Mouse (Mus musculus): Measurements from ENCODE around the gene Lrch3. TPM values are rescaled to one million over a fixed set of nuclear protein-coding genes. Genes with fewer than 3 reads are reported as not detected.
A peak's percentile ranks its signal among the peaks of the same experiment; 100 is the strongest.

Lrch3 gene
- polyA plus RNA-seq, 1 experiment from 2014 or later: 47.3 TPM

- no peaks in the 10 kb centered on the region for H3K27me3 ChIP-seq
- no peaks in the 10 kb centered on the region for H3K9me3 ChIP-seq
- H3K36me3 ChIP-seq: peaks cover 12% of the 10 kb centered on the region
- H3K9ac ChIP-seq: no peak overlapping the region
- no peak overlapping the region for H3K27ac ChIP-seq
- WGBS: 87% methylated on average over 2 of the region's 2 CpGs
- ATAC-seq (ENCODE audit: low FRiP score): no peak
- no peaks in the 10 kb centered on the region for H3K4me1 ChIP-seq (replicated peaks)
- no peak overlapping the region for H3K4me3 ChIP-seq
- no peak overlapping the region for H3K4me2 ChIP-seq
These were observed 37.2 kb downstream of the Lrch3 start for GRCm38 (mm10) chr16:32951074-32951473.

GRCm38 (mm10) chr16:32953806-32954205 lies 39.9 kb downstream of the Lrch3 start:
- ATAC-seq (ENCODE audit: low FRiP score): no peak
- H3K27me3 ChIP-seq: no peaks in the 10 kb centered on the region
- no peaks in the 10 kb centered on the region for H3K4me1 ChIP-seq (replicated peaks)
- no peak overlapping the region for H3K27ac ChIP-seq
- no peak overlapping the region for H3K4me3 ChIP-seq
- H3K9me3 ChIP-seq: no peaks in the 10 kb centered on the region
- H3K36me3 ChIP-seq: peaks cover 12% of the 10 kb centered on the region
- H3K4me2 ChIP-seq: no peak overlapping the region
- H3K9ac ChIP-seq: no peak overlapping the region
- WGBS: 84% methylated on average over 5 of the region's 5 CpGs

- WGBS: 75% methylated on average over 6 of the region's 6 CpGs
- ATAC-seq (ENCODE audit: low FRiP score): no peak
These were observed 40.4 kb downstream of the Lrch3 start for GRCm38 (mm10) chr16:32954304-32954703.

GRCm38 (mm10) chr16:32956889-32957288 lies 43.0 kb downstream of the Lrch3 start:
- Histone ChIP-seq H3K27me3 (no peaks in the 10 kb centered on the region), H3K4me1 (replicated peaks) (no peaks in the 10 kb centered on the region), H3K36me3 (peaks cover 32% of the 10 kb centered on the region), H3K27ac (0 out of 2 replicates have a peak overlapping the region, but pooled peaks have one; percentile 18), H3K4me3 (no peak overlapping the region), H3K9me3 (no peaks in the 10 kb centered on the region), H3K9ac (no peak overlapping the region), H3K4me2 (no peak overlapping the region)
- ATAC-seq (ENCODE audit: low FRiP score): no peak
- WGBS: 62% methylated on average over 5 of the region's 5 CpGs

More at GRCm38 (mm10) chr16:32954304-32954703, 40.4 kb downstream of the Lrch3 start:
- no peak overlapping the region for H3K4me2 ChIP-seq
- no peaks in the 10 kb centered on the region for H3K4me1 ChIP-seq (replicated peaks)
- H3K9me3 ChIP-seq: no peaks in the 10 kb centered on the region
- no peak overlapping the region for H3K27ac ChIP-seq
- peaks cover 14% of the 10 kb centered on the region for H3K36me3 ChIP-seq
- H3K4me3 ChIP-seq: no peak overlapping the region
- no peaks in the 10 kb centered on the region for H3K27me3 ChIP-seq
- no peak overlapping the region for H3K9ac ChIP-seq

- Histone ChIP-seq H3K27ac (no peak overlapping the region), H3K4me3 (no peak overlapping the region), H3K36me3 (peaks cover 41% of the 10 kb centered on the region), H3K9ac (no peak overlapping the region), H3K4me1 (replicated peaks) (no peaks in the 10 kb centered on the region), H3K4me2 (no peak overlapping the region), H3K27me3 (no peaks in the 10 kb centered on the region), H3K9me3 (no peaks in the 10 kb centered on the region)
- WGBS: 80% methylated on average over 5 of the region's 5 CpGs
- ATAC-seq (ENCODE audit: low FRiP score): no peak
These were observed 58.6 kb downstream of the Lrch3 start for GRCm38 (mm10) chr16:32972535-32972934.

- Histone ChIP-seq H3K27ac (no peak overlapping the region), H3K36me3 (peaks cover 45% of the 10 kb centered on the region), H3K4me1 (replicated peaks) (no peaks in the 10 kb centered on the region), H3K9me3 (no peaks in the 10 kb centered on the region), H3K4me2 (no peak overlapping the region), H3K9ac (no peak overlapping the region), H3K4me3 (no peak overlapping the region), H3K27me3 (no peaks in the 10 kb centered on the region)
- WGBS: 88% methylated on average over 2 of the region's 2 CpGs
- ATAC-seq (ENCODE audit: low FRiP score): no peak
These were observed 59.1 kb downstream of the Lrch3 start for GRCm38 (mm10) chr16:32973047-32973446.

- H3K36me3 ChIP-seq: peaks cover 57% of the 10 kb centered on the region
- no peak overlapping the region for H3K4me3 ChIP-seq
- H3K27me3 ChIP-seq: no peaks in the 10 kb centered on the region
- H3K9ac ChIP-seq: no peak overlapping the region
- no peaks in the 10 kb centered on the region for H3K4me1 ChIP-seq (replicated peaks)
- ATAC-seq (ENCODE audit: low FRiP score): no peak
- H3K9me3 ChIP-seq: no peaks in the 10 kb centered on the region
- WGBS: 79% methylated on average over 1 of the region's 1 CpGs
- H3K4me2 ChIP-seq: no peak overlapping the region
- no peak overlapping the region for H3K27ac ChIP-seq
These were observed 66.3 kb downstream of the Lrch3 start for GRCm38 (mm10) chr16:32980227-32980626.

- H3K4me1 ChIP-seq (replicated peaks): no peaks in the 10 kb centered on the region
- H3K9ac ChIP-seq: no peak overlapping the region
- H3K4me3 ChIP-seq: no peak overlapping the region
- peaks cover 62% of the 10 kb centered on the region for H3K36me3 ChIP-seq
- no peak overlapping the region for H3K4me2 ChIP-seq
- H3K9me3 ChIP-seq: no peaks in the 10 kb centered on the region
- 93% methylated on average over 4 of the region's 4 CpGs for WGBS
- ATAC-seq (ENCODE audit: low FRiP score): no peak
- H3K27me3 ChIP-seq: no peaks in the 10 kb centered on the region
- no peak overlapping the region for H3K27ac ChIP-seq
These were observed 67.5 kb downstream of the Lrch3 start for GRCm38 (mm10) chr16:32981405-32981804.

GRCm38 (mm10) chr16:32984631-32985030 lies 70.7 kb downstream of the Lrch3 start:
- H3K36me3 ChIP-seq: peaks cover 63% of the 10 kb centered on the region

GRCm38 (mm10) chr16:32992158-32992557 lies 78.3 kb downstream of the Lrch3 start:
- Histone ChIP-seq H3K36me3 (peaks cover 65% of the 10 kb centered on the region), H3K9ac (no peak overlapping the region), H3K4me3 (no peak overlapping the region), H3K4me2 (no peak overlapping the region), H3K9me3 (no peaks in the 10 kb centered on the region), H3K27me3 (no peaks in the 10 kb centered on the region), H3K4me1 (replicated peaks) (no peaks in the 10 kb centered on the region), H3K27ac (no peak overlapping the region)
- no peak for ATAC-seq (ENCODE audit: low FRiP score)
- WGBS: 93% methylated on average over 5 of the region's 5 CpGs

More at GRCm38 (mm10) chr16:32984631-32985030, 70.7 kb downstream of the Lrch3 start:
- H3K9me3 ChIP-seq: no peaks in the 10 kb centered on the region
- WGBS: 97% methylated on average over 2 of the region's 2 CpGs
- no peak for ATAC-seq (ENCODE audit: low FRiP score)
- H3K27me3 ChIP-seq: no peaks in the 10 kb centered on the region
- no peak overlapping the region for H3K4me2 ChIP-seq
- H3K4me1 ChIP-seq (replicated peaks): no peaks in the 10 kb centered on the region
- H3K9ac ChIP-seq: no peak overlapping the region
- no peak overlapping the region for H3K27ac ChIP-seq
- H3K4me3 ChIP-seq: no peak overlapping the region

GRCm38 (mm10) chr16:33005216-33005615 lies 91.3 kb downstream of the Lrch3 start:
- H3K36me3 ChIP-seq: peaks cover 79% of the 10 kb centered on the region
- H3K9ac ChIP-seq: no peak overlapping the region
- no peak for ATAC-seq (ENCODE audit: low FRiP score)
- no peaks in the 10 kb centered on the region for H3K9me3 ChIP-seq
- H3K4me1 ChIP-seq (replicated peaks): 0 out of 2 replicates have a peak, but pooled peaks cover 3% of the 10 kb centered on the region
- 59% methylated on average over 9 of the region's 9 CpGs for WGBS
- no peak overlapping the region for H3K27ac ChIP-seq
- H3K4me2 ChIP-seq: no peak overlapping the region
- no peaks in the 10 kb centered on the region for H3K27me3 ChIP-seq
- no peak overlapping the region for H3K4me3 ChIP-seq

- Histone ChIP-seq H3K27me3 (no peaks in the 10 kb centered on the region), H3K4me1 (replicated peaks) (0 out of 2 replicates have a peak, but pooled peaks cover 3% of the 10 kb centered on the region), H3K9ac (no peak overlapping the region), H3K9me3 (no peaks in the 10 kb centered on the region), H3K36me3 (peaks cover 74% of the 10 kb centered on the region), H3K4me3 (no peak overlapping the region), H3K4me2 (no peak overlapping the region), H3K27ac (no peak overlapping the region)
- WGBS: 92% methylated on average over 7 of the region's 7 CpGs
- no peak for ATAC-seq (ENCODE audit: low FRiP score)
These were observed 93.0 kb downstream of the Lrch3 start for GRCm38 (mm10) chr16:33006888-33007287.

- Histone ChIP-seq H3K27ac (no peak overlapping the region), H3K36me3 (peaks cover 76% of the 10 kb centered on the region)
- ATAC-seq (ENCODE audit: low FRiP score): no peak
These were observed 93.5 kb downstream of the Lrch3 start for GRCm38 (mm10) chr16:33007436-33007835.

More at GRCm38 (mm10) chr16:33007436-33007835, 93.5 kb downstream of the Lrch3 start:
- no peaks in the 10 kb centered on the region for H3K27me3 ChIP-seq
- H3K9ac ChIP-seq: no peak overlapping the region
- H3K9me3 ChIP-seq: no peaks in the 10 kb centered on the region
- 0 out of 2 replicates have a peak, but pooled peaks cover 3% of the 10 kb centered on the region for H3K4me1 ChIP-seq (replicated peaks)
- no peak overlapping the region for H3K4me2 ChIP-seq
- WGBS: 78% methylated on average over 7 of the region's 7 CpGs
- H3K4me3 ChIP-seq: no peak overlapping the region
